Mouse (Mus musculus) brain, embryonic 14.5 days (tissue): ENCODE data around the gene Ptpn23.

ENCODE experiments used
- CTCF ChIP-seq: fragments of 200-500 bp; IDR thresholded peaks from 2 replicates; pipeline ENCODE4 v1.5.1; 2012; ENCODE audit warnings: inconsistent platforms, mild to moderate bottlenecking, moderate library complexity, borderline replicate concordance; ENCODE audit not compliant: insufficient read depth, insufficient read length; ENCODE audit errors: extremely low read depth
- POLR2A ChIP-seq: fragments of 200-500 bp; IDR thresholded peaks from 2 replicates; pipeline ENCODE4 v1.6.1; 2012; ENCODE audit warnings: mild to moderate bottlenecking, inconsistent platforms, borderline replicate concordance; ENCODE audit not compliant: poor library complexity, insufficient read depth, insufficient read length, severe bottlenecking; ENCODE audit errors: extremely low read depth

DNA sequence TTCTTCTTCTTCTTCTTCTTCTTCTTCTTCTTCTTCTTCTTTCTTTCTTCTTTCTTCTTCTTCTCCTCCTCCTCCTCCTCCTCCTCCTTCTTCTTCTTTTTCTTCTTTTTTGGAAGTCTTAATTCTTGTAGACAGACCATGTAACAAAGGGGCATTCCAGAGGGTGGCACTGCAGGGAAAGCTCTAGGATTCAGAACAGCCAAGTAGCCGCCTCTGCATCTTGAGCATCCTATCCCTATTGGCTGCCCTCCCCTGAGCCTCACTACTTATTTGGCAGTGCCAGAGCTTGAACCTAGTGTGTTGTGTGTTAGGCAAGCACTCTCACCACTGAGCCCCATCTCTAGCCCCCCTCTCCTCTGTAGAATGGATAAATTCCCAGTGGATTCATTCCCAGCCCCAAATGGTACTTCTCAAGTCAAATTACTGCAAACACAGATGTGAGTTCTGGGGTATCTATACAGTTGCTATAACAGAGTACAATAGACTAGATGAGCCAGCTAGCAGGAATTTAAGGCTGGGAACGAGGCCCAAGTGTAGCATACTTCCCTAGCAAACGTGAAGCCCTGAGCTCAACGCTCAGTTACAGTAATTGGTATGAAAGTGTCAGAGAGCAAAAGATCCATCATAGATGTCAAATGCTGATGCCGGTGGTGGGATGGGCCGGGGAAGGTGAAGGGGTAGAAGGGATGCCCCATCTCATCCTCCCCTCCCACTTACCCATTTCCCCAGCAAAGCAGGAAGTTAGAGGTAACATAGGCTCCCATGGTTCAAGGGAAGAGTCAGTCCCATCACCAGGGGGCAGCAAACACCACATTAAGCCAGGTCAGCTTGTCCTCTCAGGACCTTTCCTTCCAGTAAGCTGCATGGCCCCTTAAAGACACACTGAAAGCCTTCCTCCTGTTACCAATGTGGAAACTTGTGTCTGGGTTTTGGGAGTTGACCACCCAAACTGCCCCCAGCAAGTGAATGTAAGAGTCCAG, 3.2 kb upstream of the Ptpn23 start:
- peak; percentile 80 for TF ChIP-seq CTCF
- TF ChIP-seq POLR2A = no peak
